Mouse (Mus musculus) forebrain, embryonic 11.5 days (tissue): ENCODE measurements around the gene Cdc42bpa. TPM values are rescaled to one million over a fixed set of nuclear protein-coding genes. Genes with fewer than 3 reads are reported as not detected.

Source experiments
- ATAC-seq: fragments of 200-750 bp; cut with Nextera tagmentation; replicated peaks from 2 replicates; pipeline ENCODE4 v1.8.0; 2017; ENCODE audit warnings: moderate TSS enrichment; ENCODE audit not compliant: low FRiP score
- DNase-seq: peaks from one replicate; pipeline ENCODE4 v3.0.0-alpha.2; 2017; ENCODE audit warnings: low spot score
- H3K27ac ChIP-seq: fragments of 300-500 bp; sonication (generic); 2 replicates; pipeline ENCODE4 v1.5.1; 2014; ENCODE audit warnings: low read depth, low read length
- H3K27me3 ChIP-seq: fragments of 300-500 bp; sonication (generic); 2 replicates; pipeline ENCODE4 v1.6.1; 2014; ENCODE audit warnings: mild to moderate bottlenecking, low read length, mixed read lengths; ENCODE audit not compliant: control insufficient read depth, insufficient read depth
- H3K36me3 ChIP-seq: fragments of 300-500 bp; sonication (generic); 2 replicates; pipeline ENCODE4 v1.6.1; 2014; ENCODE audit warnings: mild to moderate bottlenecking, low read length, moderate library complexity, mixed read lengths; ENCODE audit not compliant: control insufficient read depth, insufficient read depth
- H3K4me1 ChIP-seq: fragments of 300-500 bp; sonication (generic); replicated peaks from 2 replicates; pipeline ENCODE4 v1.6.1; 2014; ENCODE audit warnings: low read length, mixed read lengths; ENCODE audit not compliant: control insufficient read depth, insufficient read depth
- H3K4me2 ChIP-seq: fragments of 300-500 bp; sonication (generic); 2 replicates; pipeline ENCODE4 v1.6.1; 2014; ENCODE audit warnings: low read depth, mild to moderate bottlenecking, low read length, moderate library complexity, mixed read lengths; ENCODE audit not compliant: severe bottlenecking
- H3K4me3 ChIP-seq: fragments of 300-500 bp; sonication (generic); 2 replicates; pipeline ENCODE4 v1.5.1; 2014; ENCODE audit warnings: low read depth, low read length
- H3K9ac ChIP-seq: fragments of 300-500 bp; sonication (generic); 2 replicates; pipeline ENCODE4 v1.6.1; 2014; ENCODE audit warnings: low read length
- H3K9me3 ChIP-seq: fragments of 300-500 bp; sonication (generic); 2 replicates; pipeline ENCODE4 v1.6.1; 2016; ENCODE audit warnings: low read length, mixed read lengths; ENCODE audit not compliant: control insufficient read depth
- WGBS: fragments of 180-500 bp; shearing (Covaris S2); extraction: QIAGEN DNeasy Blood & Tissue Kit; methylation state at CpG from one replicate; pipeline ENCODE4 v1.1.7; 2014; 5-methylcytosine and 5-hydroxymethylcytosine counted together
- polyA plus RNA-seq: library from polyadenylated mRNA; unstranded; fragments of >200 nt; fragmentation: Nextera tagmentation; extraction: Ambion mirVana; gene quantifications from 2 replicates; pipeline ENCODE4 v1.2.1, GENCODE M21; 2014

Gene Cdc42bpa
- polyA plus RNA-seq, 1 experiment from 2014 or later = 17.1 TPM

DNA sequence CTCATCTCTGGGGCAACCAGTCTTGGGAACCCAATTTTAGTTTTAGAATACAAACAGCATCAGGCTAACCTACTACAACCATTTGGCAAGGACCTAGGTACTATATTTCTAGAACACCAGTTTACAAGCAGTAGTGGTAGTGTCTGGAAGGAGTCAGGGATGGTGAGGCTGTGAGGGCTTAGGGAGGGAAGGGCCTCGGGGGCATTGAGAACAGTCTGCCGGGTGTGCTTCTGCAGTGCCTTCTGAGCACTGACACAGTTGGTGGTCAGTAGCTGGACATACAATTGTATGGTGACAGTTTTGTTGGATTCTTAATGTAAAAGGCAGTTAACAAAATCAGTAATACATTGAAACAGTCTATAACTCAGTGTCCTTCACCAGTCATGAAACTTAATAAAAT, 200.3 kb downstream of the Cdc42bpa start:
- no peaks in the 10 kb centered on the region for H3K36me3 ChIP-seq
- WGBS = 85% methylated on average over 2 of the region's 2 CpGs
- H3K9me3 ChIP-seq = no peaks in the 10 kb centered on the region
- H3K4me1 ChIP-seq = no peaks in the 10 kb centered on the region
- H3K27me3 ChIP-seq = no peaks in the 10 kb centered on the region
- no peak overlapping the region for H3K4me3 ChIP-seq
- ATAC-seq (no peak), DNase-seq (no peak)
- no peak overlapping the region for H3K27ac ChIP-seq
- H3K4me2 ChIP-seq = no peak overlapping the region
- no peak overlapping the region for H3K9ac ChIP-seq

DNA sequence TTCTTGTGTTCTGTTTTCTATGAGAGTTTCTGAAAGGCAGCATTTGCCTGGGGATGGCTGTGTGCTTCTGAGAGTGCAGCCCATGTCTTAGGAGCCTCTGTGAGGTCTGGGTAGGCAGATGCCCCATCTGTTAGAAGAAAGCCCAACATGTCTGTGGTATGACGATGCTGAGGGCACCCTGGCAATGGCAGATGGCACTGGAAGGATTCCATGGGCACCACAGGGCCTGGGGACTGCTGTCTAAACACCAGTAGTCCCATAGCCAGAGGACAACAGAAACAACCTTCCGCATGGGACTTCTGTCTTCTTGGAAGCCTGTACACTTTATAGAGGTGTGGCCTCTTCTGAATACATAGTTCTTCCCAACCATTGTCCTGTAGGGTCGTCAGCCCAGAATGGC, 200.9 kb downstream of the Cdc42bpa start:
- 86% methylated on average over 3 of the region's 3 CpGs for WGBS
- Histone ChIP-seq H3K27me3 (no peaks in the 10 kb centered on the region), H3K4me3 (no peak overlapping the region), H3K4me1 (no peaks in the 10 kb centered on the region), H3K9ac (no peak overlapping the region), H3K4me2 (no peak overlapping the region), H3K9me3 (no peaks in the 10 kb centered on the region), H3K36me3 (no peaks in the 10 kb centered on the region), H3K27ac (no peak overlapping the region)
- ATAC-seq (no peak), DNase-seq (no peak)

DNA sequence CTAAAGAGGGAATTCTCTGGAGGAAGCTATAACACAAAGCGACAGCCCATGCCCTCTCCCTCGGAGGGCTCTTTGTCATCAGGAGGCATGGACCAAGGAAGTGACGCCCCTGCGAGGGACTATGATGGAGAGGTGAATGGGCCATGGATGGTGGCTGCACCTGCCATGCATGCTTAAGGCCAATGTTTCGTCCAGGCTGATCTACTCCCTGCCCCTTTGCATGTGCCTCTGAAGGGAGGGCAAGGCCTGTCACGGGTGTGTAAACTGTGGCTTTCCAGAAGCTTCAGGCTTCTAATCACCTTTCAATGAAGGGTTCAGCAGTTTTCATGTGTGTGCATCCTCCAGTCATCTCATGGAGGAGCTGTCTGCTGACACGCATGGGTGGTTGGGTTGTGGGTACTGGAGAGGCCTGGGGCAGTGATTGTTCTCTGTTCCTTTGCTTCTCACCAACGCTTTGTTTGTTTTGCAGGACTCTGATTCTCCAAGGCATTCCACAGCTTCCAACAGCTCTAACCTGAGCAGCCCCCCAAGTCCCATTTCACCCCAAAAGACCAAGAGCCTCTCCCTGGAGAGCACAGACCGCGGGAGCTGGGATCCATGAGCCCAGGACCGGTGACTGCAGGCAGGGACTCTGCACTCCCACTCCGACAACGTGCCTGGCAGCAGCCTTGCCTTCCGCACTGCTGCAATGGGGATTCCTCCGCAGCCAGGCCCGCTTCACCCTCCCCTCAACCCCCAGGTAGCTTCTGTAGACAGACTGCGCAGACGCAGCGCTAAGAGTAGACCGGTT, 201.5 kb downstream of the Cdc42bpa start:
- Histone ChIP-seq H3K9ac (no peak overlapping the region), H3K4me3 (no peak overlapping the region), H3K4me2 (no peak overlapping the region), H3K36me3 (no peaks in the 10 kb centered on the region), H3K4me1 (no peaks in the 10 kb centered on the region), H3K27me3 (no peaks in the 10 kb centered on the region), H3K27ac (no peak overlapping the region), H3K9me3 (no peaks in the 10 kb centered on the region)
- ATAC-seq (no peak), DNase-seq (no peak)
- WGBS = 91% methylated on average over 20 of the region's 20 CpGs

DNA sequence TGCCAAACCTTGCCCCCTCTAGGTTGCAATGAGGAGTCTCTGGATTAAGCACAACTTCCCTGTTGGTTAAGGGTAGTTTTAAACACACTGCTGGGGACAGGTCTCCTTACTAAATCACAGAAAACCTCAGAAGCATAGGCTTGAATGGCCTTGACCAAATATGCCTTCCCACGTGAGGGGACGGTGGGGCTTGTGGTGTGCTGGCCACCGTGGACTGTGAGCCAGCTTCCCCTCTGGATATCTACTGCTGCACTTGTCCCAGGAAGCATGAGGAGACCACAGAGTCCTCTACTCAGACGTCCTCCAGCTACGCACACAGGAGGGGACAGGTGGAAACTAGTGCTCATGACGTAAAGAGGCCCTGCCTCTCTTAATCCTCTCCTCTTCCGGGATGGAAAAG, 202.7 kb downstream of the Cdc42bpa start:
- Histone ChIP-seq H3K9ac (no peak overlapping the region), H3K27me3 (no peaks in the 10 kb centered on the region), H3K4me1 (no peaks in the 10 kb centered on the region), H3K4me2 (no peak overlapping the region), H3K9me3 (no peaks in the 10 kb centered on the region), H3K36me3 (no peaks in the 10 kb centered on the region), H3K4me3 (no peak overlapping the region), H3K27ac (no peak overlapping the region)
- ATAC-seq (no peak), DNase-seq (no peak)
- 89% methylated on average over 7 of the region's 7 CpGs for WGBS

DNA sequence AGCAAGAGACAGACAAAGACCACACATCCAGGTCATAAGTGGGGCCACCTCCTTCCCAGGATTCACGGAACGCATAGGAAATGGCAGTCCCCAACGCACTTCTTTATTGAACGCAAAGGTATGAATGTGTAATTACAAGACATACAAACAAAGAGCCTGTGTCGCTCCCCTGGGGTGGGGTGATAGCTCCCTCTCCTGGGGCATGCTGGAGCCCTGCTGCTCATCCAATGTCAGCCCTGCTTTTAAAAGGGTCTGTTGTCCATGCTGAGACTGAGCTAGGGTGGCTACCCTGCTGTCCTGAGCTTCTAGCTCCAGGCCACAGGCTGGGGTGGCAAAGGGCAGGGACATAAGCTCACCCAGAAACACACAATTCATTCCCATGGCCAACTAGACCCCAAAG, 206.3 kb downstream of the Cdc42bpa start:
- H3K9me3 ChIP-seq = no peaks in the 10 kb centered on the region
- no peaks in the 10 kb centered on the region for H3K4me1 ChIP-seq
- H3K9ac ChIP-seq = no peak overlapping the region
- no peaks in the 10 kb centered on the region for H3K27me3 ChIP-seq
- DNase-seq (no peak), ATAC-seq (no peak)
- 89% methylated on average over 5 of the region's 5 CpGs for WGBS
- H3K27ac ChIP-seq = no peak overlapping the region
- no peak overlapping the region for H3K4me3 ChIP-seq
- H3K4me2 ChIP-seq = no peak overlapping the region
- no peaks in the 10 kb centered on the region for H3K36me3 ChIP-seq

DNA sequence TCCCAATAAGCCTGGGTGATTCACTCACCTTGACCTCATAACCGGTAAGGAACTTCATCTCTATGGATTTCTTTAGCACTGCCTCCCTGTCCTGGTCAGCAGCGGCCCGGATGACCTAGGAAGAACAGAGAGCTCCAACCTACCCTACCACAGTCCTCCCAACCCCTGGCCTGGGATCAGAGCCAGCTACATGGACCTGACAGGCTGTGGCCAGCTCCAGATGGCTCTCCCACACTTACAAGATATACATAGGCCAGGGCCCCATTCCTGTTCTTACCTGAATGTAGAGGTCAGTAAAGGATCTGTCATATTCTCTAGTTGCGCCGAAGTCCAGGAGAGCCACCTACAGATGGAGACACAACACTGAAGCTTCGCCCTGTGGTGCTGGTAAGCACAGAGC, 208.0 kb downstream of the Cdc42bpa start:
- no peaks in the 10 kb centered on the region for H3K9me3 ChIP-seq
- no peaks in the 10 kb centered on the region for H3K27me3 ChIP-seq
- DNase-seq (no peak), ATAC-seq (no peak)
- no peak overlapping the region for H3K4me2 ChIP-seq
- 94% methylated on average over 6 of the region's 6 CpGs for WGBS
- no peak overlapping the region for H3K4me3 ChIP-seq
- no peaks in the 10 kb centered on the region for H3K36me3 ChIP-seq
- no peaks in the 10 kb centered on the region for H3K4me1 ChIP-seq
- no peak overlapping the region for H3K27ac ChIP-seq
- H3K9ac ChIP-seq = no peak overlapping the region

DNA sequence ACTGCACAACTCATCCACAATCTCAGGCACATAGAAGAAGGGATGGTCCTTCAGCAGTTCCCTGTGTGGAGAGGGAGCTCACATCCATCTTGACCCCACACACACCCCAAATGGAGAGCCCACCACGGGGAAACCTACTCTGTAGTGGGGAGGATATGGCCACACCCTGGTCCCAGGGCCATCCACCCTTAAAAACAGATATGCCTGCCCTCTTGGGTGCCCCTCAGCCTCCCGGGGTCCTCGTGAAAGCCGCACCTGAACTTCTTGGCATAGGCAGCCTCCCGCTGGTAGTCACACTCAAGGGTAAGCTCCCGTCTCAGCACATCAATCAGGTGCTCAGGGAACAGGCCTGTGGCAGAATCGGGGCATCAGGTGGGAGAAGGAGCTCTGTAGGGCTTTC, 208.9 kb downstream of the Cdc42bpa start:
- no peak for ATAC-seq
- Histone ChIP-seq H3K4me2 (no peak overlapping the region), H3K27ac (no peak overlapping the region), H3K9ac (no peak overlapping the region), H3K36me3 (no peaks in the 10 kb centered on the region), H3K4me3 (no peak overlapping the region), H3K9me3 (no peaks in the 10 kb centered on the region), H3K4me1 (no peaks in the 10 kb centered on the region), H3K27me3 (no peaks in the 10 kb centered on the region)
- DNase-seq = no peak
- WGBS = 91% methylated on average over 7 of the region's 7 CpGs

DNA sequence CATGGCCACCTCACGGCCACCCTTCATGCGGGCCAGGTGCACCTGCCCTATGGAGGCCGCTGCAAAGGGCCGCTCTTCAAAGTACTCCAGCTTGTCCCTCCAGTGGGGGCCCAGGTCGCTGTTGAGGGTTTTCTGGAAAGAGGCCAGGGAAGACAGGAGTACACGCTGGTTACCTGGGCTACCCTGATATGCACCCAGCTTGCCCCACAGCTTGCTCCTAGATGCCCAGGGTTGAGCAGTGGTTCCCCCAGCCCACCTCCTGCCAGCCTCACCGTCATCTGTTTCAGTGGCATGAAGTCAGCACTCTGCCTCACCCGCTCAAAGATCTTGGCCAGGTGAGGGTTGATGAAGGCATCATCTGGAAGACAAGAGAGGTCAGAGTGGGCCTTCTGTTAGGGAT, 209.8 kb downstream of the Cdc42bpa start:
- Histone ChIP-seq H3K4me2 (no peak overlapping the region), H3K4me3 (no peak overlapping the region), H3K27ac (no peak overlapping the region), H3K27me3 (no peaks in the 10 kb centered on the region), H3K9ac (no peak overlapping the region), H3K36me3 (no peaks in the 10 kb centered on the region), H3K4me1 (no peaks in the 10 kb centered on the region), H3K9me3 (no peaks in the 10 kb centered on the region)
- DNase-seq = no peak
- ATAC-seq = no peak
- 91% methylated on average over 8 of the region's 8 CpGs for WGBS

DNA sequence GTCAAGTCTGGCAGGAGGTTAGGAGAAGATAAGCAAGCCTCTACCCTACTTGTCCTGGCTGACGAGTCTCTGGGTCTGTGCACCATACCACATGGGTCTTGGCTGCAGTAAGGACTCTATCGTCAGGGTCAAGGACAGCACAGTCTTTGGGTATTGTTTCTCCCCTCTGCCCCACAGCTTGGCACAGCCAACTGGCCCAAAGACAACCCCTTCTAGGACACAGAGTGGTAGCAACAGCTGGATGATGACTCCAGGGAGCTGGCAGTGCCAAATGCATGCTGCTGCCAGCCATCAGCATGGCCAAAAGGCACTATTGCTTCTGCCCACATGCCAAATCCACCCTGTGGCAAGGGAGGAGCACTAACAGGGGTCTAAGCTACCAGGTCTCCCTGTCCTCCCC, 211.6 kb downstream of the Cdc42bpa start:
- no peak overlapping the region for H3K27ac ChIP-seq
- no peak overlapping the region for H3K9ac ChIP-seq
- no peaks in the 10 kb centered on the region for H3K4me1 ChIP-seq
- no peaks in the 10 kb centered on the region for H3K9me3 ChIP-seq
- H3K36me3 ChIP-seq = no peaks in the 10 kb centered on the region
- no peak overlapping the region for H3K4me3 ChIP-seq
- no peak overlapping the region for H3K4me2 ChIP-seq
- DNase-seq (no peak), ATAC-seq (no peak)
- WGBS = 87% methylated on average over 2 of the region's 2 CpGs
- H3K27me3 ChIP-seq = no peaks in the 10 kb centered on the region
